Mouse (Mus musculus) embryonic facial prominence, embryonic 15.5 days (tissue): ENCODE results near the gene Tdg. TPM values are rescaled to one million over a fixed set of nuclear protein-coding genes. Genes with fewer than 3 reads are reported as not detected.
A peak's percentile ranks its signal among the peaks of the same experiment; 100 is the strongest.

Experiments used
- ATAC-seq: fragments of 200-750 bp; cut with Nextera tagmentation; 2 replicates; pipeline ENCODE4 v1.8.0; 2017; ENCODE audit warnings: low read depth, moderate TSS enrichment; ENCODE audit not compliant: insufficient number of reproducible peaks, low FRiP score, low TSS enrichment
- H3K27ac ChIP-seq: fragments of 300-500 bp; sonication (generic); replicated peaks from 2 replicates; pipeline ENCODE4 v1.5.1; 2015; ENCODE audit warnings: mild to moderate bottlenecking, inconsistent platforms
- H3K27me3 ChIP-seq: fragments of 300-500 bp; sonication (generic); 2 replicates; pipeline ENCODE4 v1.6.1; 2015; ENCODE audit warnings: inconsistent platforms
- H3K36me3 ChIP-seq: fragments of 300-500 bp; sonication (generic); 2 replicates; pipeline ENCODE4 v1.6.1; 2015; ENCODE audit warnings: mild to moderate bottlenecking, inconsistent platforms
- H3K4me1 ChIP-seq: fragments of 300-500 bp; sonication (generic); 2 replicates; pipeline ENCODE4 v1.6.1; 2015; ENCODE audit warnings: inconsistent platforms
- H3K4me2 ChIP-seq: fragments of 300-500 bp; sonication (generic); replicated peaks from 2 replicates; pipeline ENCODE4 v1.6.1; 2015; ENCODE audit warnings: mild to moderate bottlenecking, inconsistent platforms
- H3K4me3 ChIP-seq: fragments of 300-500 bp; sonication (generic); replicated peaks from 2 replicates; pipeline ENCODE4 v1.5.1; 2015; ENCODE audit warnings: mild to moderate bottlenecking, inconsistent platforms
- H3K9ac ChIP-seq: fragments of 300-500 bp; sonication (generic); 2 replicates; pipeline ENCODE4 v1.6.1; 2015; ENCODE audit warnings: inconsistent platforms
- H3K9me3 ChIP-seq: fragments of 300-500 bp; sonication (generic); replicated peaks from 2 replicates; pipeline ENCODE4 v1.6.1; 2016; ENCODE audit warnings: inconsistent platforms
- WGBS: fragments of 180-500 bp; shearing (Covaris S2); methylation state at CpG from one replicate; pipeline ENCODE4 v1.1.7; 2015; 5-methylcytosine and 5-hydroxymethylcytosine counted together
- polyA plus RNA-seq: library from polyadenylated mRNA; unstranded; fragments of >200 nt; fragmentation: Nextera tagmentation; extraction: Ambion mirVana; gene quantifications from 2 replicates; pipeline ENCODE4 v1.2.1, GENCODE M21; 2015

The Tdg gene
- polyA plus RNA-seq, 1 experiment from 2014 or later, result 117 TPM

- Histone ChIP-seq H3K4me3 (no peak overlapping the region), H3K4me1 (0 out of 2 replicates have a peak, but pooled peaks cover 4% of the 10 kb centered on the region), H3K4me2 (no peak overlapping the region), H3K27ac (no peak overlapping the region), H3K9ac (no peak overlapping the region), H3K9me3 (no peaks in the 10 kb centered on the region), H3K36me3 (0 out of 2 replicates have a peak, but pooled peaks cover 3% of the 10 kb centered on the region), H3K27me3 (no peaks in the 10 kb centered on the region)
- whole genome bisulfite sequencing, result 84% methylated on average over 2 of the region's 2 CpGs
- no peak for ATAC-seq
These were observed 33.7 kb downstream of the Tdg start for GRCm38 (mm10) chr10:82663289-82663688.

GRCm38 (mm10) chr10:82665951-82666350 lies 36.3 kb downstream of the Tdg start:
- H3K36me3 ChIP-seq, result no peaks in the 10 kb centered on the region

GRCm38 (mm10) chr10:82666436-82667234 lies 37.0 kb downstream of the Tdg start:
- H3K27ac ChIP-seq, result no peak overlapping the region
- 0 out of 2 replicates have a peak, but pooled peaks cover 4% of the 10 kb centered on the region for H3K4me1 ChIP-seq
- ATAC-seq, result peak; percentile 90; the same call in 1 of the 2 replicates
- no peaks in the 10 kb centered on the region for H3K36me3 ChIP-seq
- H3K9me3 ChIP-seq, result no peaks in the 10 kb centered on the region
- WGBS, result 17% methylated on average over 22 of the region's 22 CpGs
- H3K27me3 ChIP-seq, result no peaks in the 10 kb centered on the region
- H3K4me3 ChIP-seq, result peak overlapping the region; percentile 18
- peak overlapping the region; percentile 44 for H3K4me2 ChIP-seq
- no peak overlapping the region for H3K9ac ChIP-seq

More at GRCm38 (mm10) chr10:82665951-82666350, 36.3 kb downstream of the Tdg start:
- H3K4me3 ChIP-seq, result no peak overlapping the region
- no peak overlapping the region for H3K27ac ChIP-seq
- H3K9ac ChIP-seq, result no peak overlapping the region
- 63% methylated on average over 3 of the region's 3 CpGs for WGBS
- no peaks in the 10 kb centered on the region for H3K9me3 ChIP-seq
- no peak overlapping the region for H3K4me2 ChIP-seq
- 0 out of 2 replicates have a peak, but pooled peaks cover 4% of the 10 kb centered on the region for H3K4me1 ChIP-seq
- no peaks in the 10 kb centered on the region for H3K27me3 ChIP-seq
- no peak for ATAC-seq

GRCm38 (mm10) chr10:82670205-82670604 lies 40.6 kb downstream of the Tdg start:
- H3K9me3 ChIP-seq, result no peaks in the 10 kb centered on the region
- no peak overlapping the region for H3K4me3 ChIP-seq
- H3K27ac ChIP-seq, result no peak overlapping the region
- no peaks in the 10 kb centered on the region for H3K27me3 ChIP-seq
- H3K36me3 ChIP-seq, result no peaks in the 10 kb centered on the region
- ATAC-seq, result no peak
- H3K4me1 ChIP-seq, result 0 out of 2 replicates have a peak, but pooled peaks cover 4% of the 10 kb centered on the region
- WGBS, result 76% methylated on average over 6 of the region's 6 CpGs
- no peak overlapping the region for H3K4me2 ChIP-seq
- H3K9ac ChIP-seq, result no peak overlapping the region

GRCm38 (mm10) chr10:82676949-82677348 lies 47.3 kb downstream of the Tdg start:
- no peaks in the 10 kb centered on the region for H3K9me3 ChIP-seq
- no peak overlapping the region for H3K27ac ChIP-seq
- no peak overlapping the region for H3K9ac ChIP-seq
- no peaks in the 10 kb centered on the region for H3K27me3 ChIP-seq
- WGBS, result 75% methylated on average over 6 of the region's 6 CpGs
- no peak for ATAC-seq
- H3K4me3 ChIP-seq, result no peak overlapping the region
- H3K4me1 ChIP-seq, result no peaks in the 10 kb centered on the region
- H3K36me3 ChIP-seq, result no peaks in the 10 kb centered on the region
- no peak overlapping the region for H3K4me2 ChIP-seq

- WGBS, result 72% methylated on average over 5 of the region's 5 CpGs
- no peak for ATAC-seq
- H3K9me3 ChIP-seq, result no peaks in the 10 kb centered on the region
These were observed 51.1 kb downstream of the Tdg start for GRCm38 (mm10) chr10:82680769-82681168.

GRCm38 (mm10) chr10:82681639-82682038 lies 52.0 kb downstream of the Tdg start:
- 86% methylated on average over 7 of the region's 7 CpGs for WGBS
- Histone ChIP-seq H3K4me2 (no peak overlapping the region), H3K9me3 (no peaks in the 10 kb centered on the region), H3K27me3 (no peaks in the 10 kb centered on the region), H3K9ac (no peak overlapping the region), H3K4me1 (0 out of 2 replicates have a peak, but pooled peaks cover 3% of the 10 kb centered on the region), H3K27ac (no peak overlapping the region), H3K4me3 (no peak overlapping the region), H3K36me3 (no peaks in the 10 kb centered on the region)
- no peak for ATAC-seq

More at GRCm38 (mm10) chr10:82680769-82681168, 51.1 kb downstream of the Tdg start:
- Histone ChIP-seq H3K36me3 (no peaks in the 10 kb centered on the region), H3K27ac (no peak overlapping the region), H3K9ac (no peak overlapping the region), H3K4me3 (no peak overlapping the region), H3K27me3 (no peaks in the 10 kb centered on the region), H3K4me2 (no peak overlapping the region), H3K4me1 (0 out of 2 replicates have a peak, but pooled peaks cover 3% of the 10 kb centered on the region)

- H3K36me3 ChIP-seq, result no peaks in the 10 kb centered on the region
- H3K4me1 ChIP-seq, result peaks cover 12% of the 10 kb centered on the region
- H3K4me3 ChIP-seq, result no peak overlapping the region
- H3K9me3 ChIP-seq, result no peaks in the 10 kb centered on the region
- H3K27me3 ChIP-seq, result no peaks in the 10 kb centered on the region
- no peak overlapping the region for H3K4me2 ChIP-seq
- 59% methylated on average over 2 of the region's 2 CpGs for WGBS
- no peak overlapping the region for H3K27ac ChIP-seq
- no peak overlapping the region for H3K9ac ChIP-seq
- ATAC-seq, result no peak
These were observed 55.8 kb downstream of the Tdg start for GRCm38 (mm10) chr10:82685440-82685839.

GRCm38 (mm10) chr10:82689681-82690211 lies 60.1 kb downstream of the Tdg start:
- H3K36me3 ChIP-seq, result no peaks in the 10 kb centered on the region
- H3K4me2 ChIP-seq, result peak overlapping the region; percentile 46
- peak overlapping the region; percentile 94 for H3K27ac ChIP-seq
- peak; percentile 79 for ATAC-seq
- peaks cover 20% of the 10 kb centered on the region for H3K4me1 ChIP-seq
- H3K9me3 ChIP-seq, result no peaks in the 10 kb centered on the region
- H3K9ac ChIP-seq, result 0 out of 2 replicates have a peak overlapping the region, but pooled peaks have one; percentile 6
- WGBS, result 21% methylated on average over 7 of the region's 7 CpGs
- peak overlapping the region; percentile 41 for H3K4me3 ChIP-seq
- H3K27me3 ChIP-seq, result no peaks in the 10 kb centered on the region

GRCm38 (mm10) chr10:82690494-82690893 lies 60.9 kb downstream of the Tdg start, which contains the start of gene Glt8d2:
Gene Glt8d2, minus strand, starts transcription at chr10:82690650.
- Histone ChIP-seq H3K27ac (peak within 1 kb of the TSS; percentile 94), H3K4me3 (peak within 1 kb of the TSS; percentile 41), H3K27me3 (no peaks in the 10 kb centered on the region), H3K4me2 (peak within 1 kb of the TSS; percentile 46), H3K9ac (peak within 1 kb of the TSS; percentile 28), H3K4me1 (peaks cover 20% of the 10 kb centered on the region), H3K36me3 (no peaks in the 10 kb centered on the region), H3K9me3 (no peaks in the 10 kb centered on the region)
- peak; percentile 93 for ATAC-seq
- 1% methylated on average over 14 of the region's 14 CpGs for WGBS

- no peak for ATAC-seq
- H3K9ac ChIP-seq, result no peak within 1 kb of the TSS
- no peaks in the 10 kb centered on the region for H3K27me3 ChIP-seq
- peaks cover 15% of the 10 kb centered on the region for H3K4me1 ChIP-seq
- 75% methylated on average over 5 of the region's 5 CpGs for WGBS
- H3K4me3 ChIP-seq, result no peak within 1 kb of the TSS
- no peaks in the 10 kb centered on the region for H3K36me3 ChIP-seq
- H3K27ac ChIP-seq, result no peak within 1 kb of the TSS
- H3K9me3 ChIP-seq, result no peaks in the 10 kb centered on the region
- no peak within 1 kb of the TSS for H3K4me2 ChIP-seq
These were observed 66.3 kb downstream of the Tdg start, which contains the start of gene Hcfc2 for GRCm38 (mm10) chr10:82695956-82696355. Gene Hcfc2, plus strand, starts transcription at chr10:82696160.
